Mouse (Mus musculus) ES-Bruce4 (cell line): ENCODE results near the gene Spock1. TPM values are rescaled to one million over a fixed set of nuclear protein-coding genes. Genes with fewer than 3 reads are reported as not detected.

Experiments used
- H3K27ac ChIP-seq: 2 replicates; pipeline ENCODE4 v1.5.1; 2012; ENCODE audit warnings: low read length, inconsistent platforms; ENCODE audit not compliant: insufficient read depth
- H3K27me3 ChIP-seq: 2 replicates; pipeline ENCODE4 v1.6.1; 2012; ENCODE audit warnings: mild to moderate bottlenecking, low read length, inconsistent platforms; ENCODE audit not compliant: control insufficient read depth, poor library complexity, insufficient read depth, severe bottlenecking
- H3K36me3 ChIP-seq: 2 replicates; pipeline ENCODE4 v1.6.1; 2012; ENCODE audit warnings: inconsistent platforms, mild to moderate bottlenecking, low read length, moderate library complexity; ENCODE audit not compliant: control insufficient read depth, poor library complexity, insufficient read depth, severe bottlenecking
- H3K4me1 ChIP-seq: one replicate; pipeline ENCODE4 v1.8.1; 2011; ENCODE audit warnings: low read length; ENCODE audit not compliant: control insufficient read depth, insufficient read depth
- H3K4me3 ChIP-seq: 2 replicates; pipeline ENCODE4 v1.5.1; 2011; ENCODE audit warnings: low read depth, mild to moderate bottlenecking, low read length
- H3K9ac ChIP-seq: 2 replicates; pipeline ENCODE4 v1.6.1; 2012; ENCODE audit warnings: low read depth, mild to moderate bottlenecking, inconsistent platforms; ENCODE audit not compliant: poor library complexity, severe bottlenecking
- H3K9me3 ChIP-seq: replicated peaks from 2 replicates; pipeline ENCODE4 v1.6.1; 2012; ENCODE audit warnings: mild to moderate bottlenecking, low read length, inconsistent platforms; ENCODE audit not compliant: control insufficient read depth, poor library complexity, insufficient read depth, severe bottlenecking
- CTCF ChIP-seq: IDR thresholded peaks from one replicate; pipeline ENCODE4 v1.8.1; 2011; ENCODE audit warnings: low read depth, low read length
- EP300 ChIP-seq: IDR thresholded peaks from 2 replicates; pipeline ENCODE4 v1.6.1; 2011; ENCODE audit warnings: low read depth, low read length; ENCODE audit not compliant: insufficient read depth
- POLR2A ChIP-seq: IDR thresholded peaks from one replicate; pipeline ENCODE4 v1.8.1; 2011; ENCODE audit warnings: low read length; ENCODE audit not compliant: insufficient read depth
- polyA plus RNA-seq: library from polyadenylated mRNA; stranded (reverse); fragments of >200 nt; gene quantifications from 2 replicates; pipeline ENCODE4 v1.2.4, GENCODE M21; 2011; ENCODE audit warnings: low read depth; ENCODE audit not compliant: missing spikeins, insufficient read depth, insufficient read length

Spock1 gene
- polyA plus RNA-seq, 1 experiment, result 0.61 TPM

- no peaks in the 10 kb centered on the region for H3K9me3 ChIP-seq
- H3K4me3 ChIP-seq, result no peak overlapping the region
- no peak overlapping the region for H3K9ac ChIP-seq
- H3K4me1 ChIP-seq, result no peaks in the 10 kb centered on the region
- no peak overlapping the region for H3K27ac ChIP-seq
- no peaks in the 10 kb centered on the region for H3K36me3 ChIP-seq
- TF ChIP-seq EP300 (no peak), POLR2A (no peak), CTCF (no peak)
- no peaks in the 10 kb centered on the region for H3K27me3 ChIP-seq
These were observed 29.5 kb upstream of the Spock1 start for GRCm38 (mm10) chr13:57937463-57938229.

DNA sequence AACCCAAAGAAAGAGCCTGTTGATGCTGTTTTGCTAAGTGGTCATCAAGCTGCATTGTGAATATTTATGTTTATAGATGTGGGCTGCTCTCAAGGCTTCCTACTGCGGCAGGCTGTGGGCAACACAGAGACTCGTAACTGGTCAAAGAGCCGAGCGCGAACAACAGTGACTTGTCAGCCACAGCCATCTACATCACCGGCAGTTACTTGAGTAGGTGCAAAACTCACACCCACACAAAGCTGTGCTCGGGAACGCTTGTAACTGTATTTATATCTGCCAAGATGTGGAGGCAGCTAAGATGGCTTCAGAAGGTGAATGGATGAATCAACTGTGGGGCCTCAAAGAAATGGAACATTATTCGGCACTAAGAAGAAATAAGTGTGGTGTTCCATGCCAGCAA, 23.9 kb upstream of the Spock1 start:
- H3K27ac ChIP-seq, result no peak overlapping the region

GRCm38 (mm10) chr13:57931376-57931775, 23.2 kb upstream of the Spock1 start:
- H3K9me3 ChIP-seq, result no peaks in the 10 kb centered on the region
- no peaks in the 10 kb centered on the region for H3K36me3 ChIP-seq
- H3K9ac ChIP-seq, result no peak overlapping the region
- no peaks in the 10 kb centered on the region for H3K27me3 ChIP-seq
- H3K27ac ChIP-seq, result no peak overlapping the region
- no peak overlapping the region for H3K4me3 ChIP-seq
- H3K4me1 ChIP-seq, result no peaks in the 10 kb centered on the region
- no peak for TF ChIP-seq EP300
- no peak for TF ChIP-seq CTCF

More for the DNA sequence above, 23.9 kb upstream of the Spock1 start:
- no peaks in the 10 kb centered on the region for H3K27me3 ChIP-seq
- TF ChIP-seq POLR2A, result no peak
- no peak for TF ChIP-seq EP300
- TF ChIP-seq CTCF, result no peak
- no peaks in the 10 kb centered on the region for H3K36me3 ChIP-seq
- no peak overlapping the region for H3K4me3 ChIP-seq
- no peaks in the 10 kb centered on the region for H3K4me1 ChIP-seq
- no peak overlapping the region for H3K9ac ChIP-seq
- H3K9me3 ChIP-seq, result no peaks in the 10 kb centered on the region

GRCm38 (mm10) chr13:57930720-57931119, 22.6 kb upstream of the Spock1 start:
- Histone ChIP-seq H3K27me3 (no peaks in the 10 kb centered on the region), H3K9me3 (no peaks in the 10 kb centered on the region), H3K9ac (no peak overlapping the region), H3K36me3 (no peaks in the 10 kb centered on the region), H3K4me1 (no peaks in the 10 kb centered on the region), H3K27ac (no peak overlapping the region), H3K4me3 (no peak overlapping the region)
- TF ChIP-seq CTCF (no peak), POLR2A (no peak), EP300 (no peak)

DNA sequence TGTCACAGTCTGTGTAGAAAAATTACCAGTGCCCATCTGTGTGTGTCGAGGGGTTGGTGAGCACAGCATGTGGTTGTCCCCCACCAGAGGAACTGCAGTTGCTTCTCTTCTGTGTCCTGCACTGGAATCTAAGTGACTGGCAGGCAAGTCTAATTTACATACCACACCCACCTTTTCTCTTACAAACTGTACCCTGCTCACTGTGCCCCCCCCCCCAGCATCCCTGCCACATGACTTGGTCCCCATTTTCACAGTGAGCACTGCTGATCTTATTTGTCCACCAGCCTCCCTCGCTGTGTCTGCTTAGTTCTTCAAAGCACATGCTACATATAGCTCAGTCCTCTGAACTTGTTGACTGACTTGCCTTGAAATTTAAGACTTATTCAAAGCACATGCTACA, 22.2 kb upstream of the Spock1 start:
- H3K9me3 ChIP-seq, result no peaks in the 10 kb centered on the region
- TF ChIP-seq CTCF, result no peak
- H3K27me3 ChIP-seq, result no peaks in the 10 kb centered on the region
- H3K4me1 ChIP-seq, result no peaks in the 10 kb centered on the region
- H3K9ac ChIP-seq, result no peak overlapping the region
- no peak overlapping the region for H3K27ac ChIP-seq
- no peaks in the 10 kb centered on the region for H3K36me3 ChIP-seq
- H3K4me3 ChIP-seq, result no peak overlapping the region

DNA sequence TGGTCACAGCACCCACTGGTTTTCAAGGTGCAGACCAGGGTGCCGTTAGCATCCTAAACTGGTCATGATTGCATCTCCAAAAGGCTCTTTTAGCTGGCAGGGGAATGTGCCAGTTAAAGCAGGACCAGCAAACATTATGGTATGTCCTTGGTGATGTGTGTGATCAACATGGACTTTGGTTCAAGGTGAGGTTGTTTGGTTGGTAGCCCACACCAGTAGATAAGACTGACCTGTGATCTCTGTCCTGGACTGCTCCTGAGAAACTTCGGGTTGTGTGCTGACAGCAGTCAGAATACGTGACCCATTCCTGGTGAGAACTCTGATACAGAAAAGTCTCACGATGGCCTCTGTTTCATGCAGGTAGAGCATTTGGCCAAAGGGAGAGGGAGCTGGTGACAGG, 11.8 kb upstream of the Spock1 start:
- Histone ChIP-seq H3K9ac (no peak overlapping the region), H3K27me3 (no peaks in the 10 kb centered on the region), H3K4me1 (no peaks in the 10 kb centered on the region), H3K27ac (no peak overlapping the region), H3K9me3 (no peaks in the 10 kb centered on the region), H3K36me3 (no peaks in the 10 kb centered on the region), H3K4me3 (no peak overlapping the region)
- TF ChIP-seq CTCF, result no peak
- TF ChIP-seq POLR2A, result no peak
- TF ChIP-seq EP300, result no peak
